Mouse (Mus musculus) gastrocnemius, postnatal 14 days (tissue): Measurements from ENCODE around the gene Grik2. TPM values are rescaled to one million over a fixed set of nuclear protein-coding genes. Genes with fewer than 3 reads are reported as not detected.

Experiments used
- DNase-seq: peaks from one replicate; pipeline ENCODE4 v3.0.0; 2021; ENCODE audit warnings: mixed read lengths
- intact Hi-C: fragments of 180-260 bp; cut with DNase I; formaldehyde crosslinking; loops from one replicate; pipeline ENCODE4 v1.15.1; 2025; ENCODE audit warnings: low total_unique reads
- total RNA-seq, 2 experiments: library from RNA; stranded (reverse); gene quantifications; 2 replicates each; pipeline ENCODE4 v1.2.3; 2021

The Grik2 gene
- total RNA-seq, 2 experiments from 2014 or later = 0.44 to 0.49 TPM

- no peak for DNase-seq
- intact Hi-C loops = no loop called here
Observed at GRCm38 (mm10) chr10:49049391-49049790, 739.2 kb downstream of the Grik2 start.
